Mouse (Mus musculus) MEL (cell line): ENCODE measurements around the gene Smndc1.

Experiments
- CTCF ChIP-seq, 3 experiments: IDR thresholded peaks in 2 of 3; conservative IDR thresholded peaks in 1 of 3; 2 replicates each; pipeline ENCODE4 v1.5.1; 2011 to 2012; ENCODE audit warnings: low read length in 3 of 3, low read depth in 2 of 3, mild to moderate bottlenecking in 2 of 3, improper control_type of control experiment in 1 of 3, inconsistent platforms in 1 of 3, mixed read lengths in 1 of 3, moderate library complexity in 1 of 3; ENCODE audit not compliant: control insufficient read depth in 1 of 3, insufficient read depth in 1 of 3, poor library complexity in 1 of 3, severe bottlenecking in 1 of 3
- MAFK ChIP-seq: IDR thresholded peaks from 2 replicates; pipeline ENCODE4 v1.6.1; 2011; ENCODE audit warnings: low read depth, mild to moderate bottlenecking, low read length, improper control_type of control experiment, borderline replicate concordance
- MAX ChIP-seq: IDR thresholded peaks from 2 replicates; pipeline ENCODE4 v1.6.1; 2011; ENCODE audit warnings: low read length, improper control_type of control experiment
- POLR2A ChIP-seq, 2 experiments: IDR thresholded peaks; 2 replicates each; pipeline ENCODE4 v1.6.1; 2011 to 2012; ENCODE audit warnings: low read length in 2 of 2, mild to moderate bottlenecking in 2 of 2, control low read depth in 1 of 2, improper control_type of control experiment in 1 of 2, low read depth in 1 of 2, moderate library complexity in 1 of 2; ENCODE audit not compliant: control insufficient read depth in 1 of 2, insufficient read depth in 1 of 2, poor library complexity in 1 of 2

DNA sequence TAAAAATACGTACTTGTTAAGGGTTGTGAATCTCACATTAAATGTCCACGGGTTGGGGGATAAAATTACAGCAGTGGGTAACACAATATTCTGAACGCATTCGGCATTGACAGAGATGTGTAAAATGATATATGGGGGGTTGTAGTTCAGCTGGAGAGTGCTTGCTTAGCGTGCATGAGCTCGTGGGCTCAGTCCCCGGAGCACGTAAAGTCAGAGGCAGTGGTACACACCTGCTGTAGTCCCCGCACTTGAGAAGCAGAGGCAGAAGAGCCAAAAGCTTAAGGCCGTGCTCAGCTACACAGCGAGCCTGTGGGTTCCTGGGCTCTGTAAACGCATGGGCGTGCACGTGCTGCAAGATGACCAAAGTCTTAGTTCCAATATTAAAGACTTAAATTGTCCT, 44.6 kb downstream of the Smndc1 start:
- TF ChIP-seq POLR2A (IDR thresholded peaks at IDR 0.05; ENCODE audit: control insufficient read depth in 1 of 2, insufficient read depth in 1 of 2, low read depth in 1 of 2, low read length in 2 of 2, poor library complexity in 1 of 2) = no peak
- TF ChIP-seq MAX = no peak
- no peak for TF ChIP-seq CTCF (IDR thresholded peaks at IDR 0.05 in 2 of 3, conservative IDR thresholded peaks at IDR 0.05 in 1 of 3; ENCODE audit: control insufficient read depth in 1 of 3, insufficient read depth in 1 of 3, low read depth in 2 of 3, low read length in 3 of 3, poor library complexity in 1 of 3, severe bottlenecking in 1 of 3)
- TF ChIP-seq MAFK = no peak
